Mouse (Mus musculus): ENCODE measurements around the gene Fbxo30. TPM values are rescaled to one million over a fixed set of nuclear protein-coding genes. Genes with fewer than 3 reads are reported as not detected.
A peak's percentile ranks its signal among the peaks of the same experiment; 100 is the strongest.

Gene Fbxo30
- polyA plus RNA-seq, 1 experiment from 2014 or later = 17.7 TPM

DNA sequence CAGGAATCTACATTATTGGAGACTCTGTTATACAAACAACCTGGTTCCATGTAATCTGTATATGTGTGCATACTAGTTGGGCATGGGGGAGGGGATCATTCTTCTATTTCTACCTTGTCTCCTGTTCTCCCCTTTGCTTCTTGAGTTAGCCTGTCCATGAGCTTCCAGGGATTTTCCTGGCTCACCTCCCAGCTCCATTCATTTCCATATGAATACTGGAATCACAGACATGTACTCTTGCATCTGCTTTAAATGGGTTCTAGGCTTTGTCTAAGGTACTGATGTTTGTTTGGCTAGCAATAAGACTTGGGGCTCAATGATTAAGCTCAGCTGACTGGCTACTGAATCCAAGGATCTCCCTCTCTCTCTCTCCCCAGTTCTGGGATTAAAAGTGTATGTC lies 12.0 kb upstream of the Fbxo30 start:
- no peak for ATAC-seq
- H3K27ac ChIP-seq (ENCODE audit: low read depth, low read length) = no peak overlapping the region

GRCm38 (mm10) chr10:11274431-11274830 lies 6.7 kb upstream of the Fbxo30 start:
- Histone ChIP-seq H3K27ac (ENCODE audit: low read depth, low read length) (no peak overlapping the region), H3K9ac (ENCODE audit: low read depth, low read length) (no peak overlapping the region), H3K36me3 (ENCODE audit: control insufficient read depth, insufficient read depth, low read length) (no peaks in the 10 kb centered on the region), H3K9me3 (ENCODE audit: control insufficient read depth, low read length) (no peaks in the 10 kb centered on the region), H3K4me3 (ENCODE audit: low read length) (no peak overlapping the region), H3K4me1 (ENCODE audit: control insufficient read depth, insufficient read depth, low read depth, low read length) (no peaks in the 10 kb centered on the region), H3K4me2 (ENCODE audit: low read length) (no peak overlapping the region), H3K27me3 (replicated peaks; ENCODE audit: control insufficient read depth, insufficient read depth, low read length) (no peaks in the 10 kb centered on the region)
- WGBS = 38% methylated on average over 1 of the region's 1 CpGs
- no peak for ATAC-seq

More for the DNA sequence above, 12.0 kb upstream of the Fbxo30 start:
- Histone ChIP-seq H3K36me3 (ENCODE audit: control insufficient read depth, insufficient read depth, low read length) (no peaks in the 10 kb centered on the region), H3K27me3 (replicated peaks; ENCODE audit: control insufficient read depth, insufficient read depth, low read length) (no peaks in the 10 kb centered on the region), H3K9ac (ENCODE audit: low read depth, low read length) (no peak overlapping the region), H3K9me3 (ENCODE audit: control insufficient read depth, low read length) (no peaks in the 10 kb centered on the region), H3K4me2 (ENCODE audit: low read length) (no peak overlapping the region), H3K4me3 (ENCODE audit: low read length) (no peak overlapping the region), H3K4me1 (ENCODE audit: control insufficient read depth, insufficient read depth, low read depth, low read length) (no peaks in the 10 kb centered on the region)

- H3K27ac ChIP-seq (ENCODE audit: low read depth, low read length) = peak overlapping the region; percentile 98
- H3K9ac ChIP-seq (ENCODE audit: low read depth, low read length) = peak overlapping the region; percentile 93
- 6% methylated on average over 6 of the region's 6 CpGs for WGBS
- peaks cover 6% of the 10 kb centered on the region; the same call in 1 of the 2 replicates for H3K4me1 ChIP-seq (ENCODE audit: control insufficient read depth, insufficient read depth, low read depth, low read length)
- no peak; the same call in 1 of the 2 replicates for ATAC-seq
- H3K36me3 ChIP-seq (ENCODE audit: control insufficient read depth, insufficient read depth, low read length) = no peaks in the 10 kb centered on the region
- peak overlapping the region; percentile 97 for H3K4me3 ChIP-seq (ENCODE audit: low read length)
- peak overlapping the region; percentile 96 for H3K4me2 ChIP-seq (ENCODE audit: low read length)
- H3K27me3 ChIP-seq (replicated peaks; ENCODE audit: control insufficient read depth, insufficient read depth, low read length) = no peaks in the 10 kb centered on the region
- H3K9me3 ChIP-seq (ENCODE audit: control insufficient read depth, low read length) = no peaks in the 10 kb centered on the region
These were observed 924 bp upstream of the Fbxo30 start for GRCm38 (mm10) chr10:11280235-11280577.

DNA sequence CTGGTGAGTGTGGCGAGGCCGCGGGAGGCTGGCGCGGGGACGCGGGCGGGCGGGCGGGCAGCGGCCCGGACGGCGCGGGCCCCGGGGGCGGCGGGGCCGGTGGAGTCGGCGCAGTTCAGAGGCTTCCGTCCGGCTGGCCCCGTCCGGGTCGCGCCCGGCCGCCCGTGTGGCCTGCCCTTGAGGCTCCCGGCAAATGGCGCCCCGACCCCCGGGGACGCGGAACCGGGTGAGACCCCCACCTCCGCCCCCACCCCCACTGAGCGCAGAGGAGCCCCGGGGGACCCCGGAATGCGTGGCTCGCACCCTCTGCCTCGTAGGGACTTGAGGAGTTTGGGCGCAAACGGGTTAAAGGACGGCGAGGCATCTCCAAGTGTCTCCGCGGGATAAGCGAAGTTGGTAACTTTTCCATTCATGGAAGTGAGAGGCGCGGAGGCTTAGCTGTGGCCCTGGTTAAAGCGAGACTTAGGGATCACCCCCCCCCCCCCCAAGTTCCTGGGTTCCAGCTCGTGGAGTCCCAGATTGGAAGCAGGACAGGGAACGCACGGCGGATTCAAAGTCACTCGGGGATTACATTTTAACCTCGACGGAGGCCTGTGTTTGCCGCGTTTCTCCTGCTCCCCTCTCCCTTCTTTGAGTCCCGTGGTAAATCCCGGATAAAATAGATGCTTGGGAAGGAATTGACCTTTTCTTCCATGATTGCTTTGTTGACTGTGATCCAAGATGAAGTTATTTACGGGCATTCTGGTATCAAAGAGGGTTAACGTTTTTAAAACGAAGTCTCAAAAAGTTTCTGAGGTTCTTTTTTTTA lies 572 bp downstream of the Fbxo30 start:
- H3K27ac ChIP-seq (ENCODE audit: low read depth, low read length) = peak overlapping the region; percentile 98
- no peaks in the 10 kb centered on the region for H3K27me3 ChIP-seq (replicated peaks; ENCODE audit: control insufficient read depth, insufficient read depth, low read length)
- no peaks in the 10 kb centered on the region for H3K9me3 ChIP-seq (ENCODE audit: control insufficient read depth, low read length)
- WGBS = under 1% methylated on average over 32 of the region's 68 CpGs
- H3K4me2 ChIP-seq (ENCODE audit: low read length) = peak overlapping the region; percentile 69
- peak overlapping the region; percentile 93 for H3K9ac ChIP-seq (ENCODE audit: low read depth, low read length)
- no peaks in the 10 kb centered on the region for H3K36me3 ChIP-seq (ENCODE audit: control insufficient read depth, insufficient read depth, low read length)
- peaks cover 6% of the 10 kb centered on the region; the same call in 1 of the 2 replicates for H3K4me1 ChIP-seq (ENCODE audit: control insufficient read depth, insufficient read depth, low read depth, low read length)
- peak; percentile 10 for ATAC-seq
- H3K4me3 ChIP-seq (ENCODE audit: low read length) = peak overlapping the region; percentile 97

DNA sequence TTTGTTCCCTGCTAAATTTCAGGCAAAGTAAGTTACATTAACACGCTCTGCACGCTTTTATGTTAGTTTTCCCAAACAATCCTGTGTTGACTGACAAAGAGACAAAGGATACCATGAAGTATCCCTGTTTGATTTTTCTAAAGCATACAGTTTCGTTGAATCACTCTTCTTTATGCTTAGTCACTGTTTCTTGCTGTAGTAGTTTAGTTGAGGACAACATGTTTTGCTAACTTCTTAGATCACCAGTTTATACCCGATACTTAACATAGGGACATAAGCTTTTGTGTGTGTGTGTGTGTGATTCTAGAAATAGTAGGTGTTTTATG lies 1.1 kb downstream of the Fbxo30 start:
- Histone ChIP-seq H3K4me1 (ENCODE audit: control insufficient read depth, insufficient read depth, low read depth, low read length) (peaks cover 6% of the 10 kb centered on the region; the same call in 1 of the 2 replicates), H3K9ac (ENCODE audit: low read depth, low read length) (peak overlapping the region; percentile 35; the same call in 1 of the 2 replicates), H3K36me3 (ENCODE audit: control insufficient read depth, insufficient read depth, low read length) (no peaks in the 10 kb centered on the region), H3K27me3 (replicated peaks; ENCODE audit: control insufficient read depth, insufficient read depth, low read length) (no peaks in the 10 kb centered on the region), H3K9me3 (ENCODE audit: control insufficient read depth, low read length) (no peaks in the 10 kb centered on the region), H3K27ac (ENCODE audit: low read depth, low read length) (no peak overlapping the region), H3K4me3 (ENCODE audit: low read length) (peak overlapping the region; percentile 97), H3K4me2 (ENCODE audit: low read length) (peak overlapping the region; percentile 69)
- ATAC-seq = no peak
- under 1% methylated on average over 4 of the region's 4 CpGs for WGBS

DNA sequence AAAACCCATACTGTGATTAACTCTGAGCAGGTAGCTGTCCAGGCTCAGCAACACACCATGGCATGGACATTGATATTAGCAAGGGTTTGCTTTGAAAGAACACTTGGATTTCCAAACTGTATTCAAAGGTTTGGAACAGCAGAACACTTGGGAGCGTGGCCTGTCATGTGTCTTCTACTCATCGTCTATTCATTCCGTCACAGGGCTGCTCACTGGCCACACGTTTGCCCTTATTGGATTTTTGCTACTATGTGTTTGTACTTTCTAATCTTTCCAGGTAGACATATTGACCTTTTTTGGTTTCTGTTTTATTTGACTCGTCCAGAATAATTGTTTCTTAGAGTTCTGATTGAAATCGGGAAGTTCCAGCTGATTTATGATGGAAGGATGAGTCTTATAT lies 17.3 kb downstream of the Fbxo30 start:
- H3K4me2 ChIP-seq (ENCODE audit: low read length) = no peak overlapping the region
- WGBS = 95% methylated on average over 6 of the region's 6 CpGs
- H3K4me1 ChIP-seq (ENCODE audit: control insufficient read depth, insufficient read depth, low read depth, low read length) = no peaks in the 10 kb centered on the region

GRCm38 (mm10) chr10:11305365-11306053 lies 24.4 kb downstream of the Fbxo30 start:
- H3K27me3 ChIP-seq (replicated peaks; ENCODE audit: control insufficient read depth, insufficient read depth, low read length) = no peaks in the 10 kb centered on the region
- no peaks in the 10 kb centered on the region for H3K36me3 ChIP-seq (ENCODE audit: control insufficient read depth, insufficient read depth, low read length)
- H3K4me2 ChIP-seq (ENCODE audit: low read length) = no peak overlapping the region
- no peak for ATAC-seq
- no peak overlapping the region for H3K9ac ChIP-seq (ENCODE audit: low read depth, low read length)
- H3K4me3 ChIP-seq (ENCODE audit: low read length) = no peak overlapping the region
- H3K27ac ChIP-seq (ENCODE audit: low read depth, low read length) = no peak overlapping the region
- H3K4me1 ChIP-seq (ENCODE audit: control insufficient read depth, insufficient read depth, low read depth, low read length) = no peaks in the 10 kb centered on the region
- H3K9me3 ChIP-seq (ENCODE audit: control insufficient read depth, low read length) = no peaks in the 10 kb centered on the region
- WGBS = 82% methylated on average over 9 of the region's 9 CpGs

More for the DNA sequence above, 17.3 kb downstream of the Fbxo30 start:
- Histone ChIP-seq H3K27me3 (replicated peaks; ENCODE audit: control insufficient read depth, insufficient read depth, low read length) (no peaks in the 10 kb centered on the region), H3K4me3 (ENCODE audit: low read length) (no peak overlapping the region), H3K9ac (ENCODE audit: low read depth, low read length) (no peak overlapping the region), H3K27ac (ENCODE audit: low read depth, low read length) (no peak overlapping the region), H3K36me3 (ENCODE audit: control insufficient read depth, insufficient read depth, low read length) (peaks cover 2% of the 10 kb centered on the region; the same call in 1 of the 2 replicates), H3K9me3 (ENCODE audit: control insufficient read depth, low read length) (no peaks in the 10 kb centered on the region)
- no peak for ATAC-seq

- no peak overlapping the region for H3K4me3 ChIP-seq (ENCODE audit: low read length)
- WGBS = 38% methylated on average over 2 of the region's 2 CpGs
- no peaks in the 10 kb centered on the region for H3K36me3 ChIP-seq (ENCODE audit: control insufficient read depth, insufficient read depth, low read length)
- H3K4me1 ChIP-seq (ENCODE audit: control insufficient read depth, insufficient read depth, low read depth, low read length) = no peaks in the 10 kb centered on the region
- H3K27ac ChIP-seq (ENCODE audit: low read depth, low read length) = no peak overlapping the region
- H3K9me3 ChIP-seq (ENCODE audit: control insufficient read depth, low read length) = no peaks in the 10 kb centered on the region
- no peaks in the 10 kb centered on the region for H3K27me3 ChIP-seq (replicated peaks; ENCODE audit: control insufficient read depth, insufficient read depth, low read length)
- H3K9ac ChIP-seq (ENCODE audit: low read depth, low read length) = no peak overlapping the region
- ATAC-seq = peak; percentile 66
- no peak overlapping the region for H3K4me2 ChIP-seq (ENCODE audit: low read length)
These were observed 24.9 kb downstream of the Fbxo30 start for GRCm38 (mm10) chr10:11306054-11306367.

DNA sequence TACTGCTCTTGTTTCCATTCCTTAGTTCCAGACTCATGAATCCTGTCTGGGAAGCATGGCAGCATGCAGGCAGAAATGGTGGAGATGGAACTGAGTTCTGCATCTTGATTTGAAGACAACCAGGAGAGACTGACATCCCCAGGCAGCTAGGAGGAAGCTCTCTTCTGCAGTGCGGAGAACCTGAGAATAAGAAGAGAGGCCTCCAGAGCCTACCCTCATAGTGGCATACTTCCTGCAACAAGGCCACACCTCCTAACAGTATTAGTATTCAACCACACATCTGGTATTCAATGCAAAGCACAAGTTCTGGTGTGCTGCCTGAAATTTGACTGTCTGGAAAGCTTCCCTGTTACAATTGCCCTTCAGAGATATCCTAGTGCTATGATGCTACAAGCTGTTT lies 28.7 kb downstream of the Fbxo30 start:
- 85% methylated on average over 1 of the region's 1 CpGs for WGBS
- H3K36me3 ChIP-seq (ENCODE audit: control insufficient read depth, insufficient read depth, low read length) = no peaks in the 10 kb centered on the region
- no peaks in the 10 kb centered on the region for H3K4me1 ChIP-seq (ENCODE audit: control insufficient read depth, insufficient read depth, low read depth, low read length)
- H3K27me3 ChIP-seq (replicated peaks; ENCODE audit: control insufficient read depth, insufficient read depth, low read length) = no peaks in the 10 kb centered on the region
- H3K9ac ChIP-seq (ENCODE audit: low read depth, low read length) = no peak overlapping the region
- no peak overlapping the region for H3K27ac ChIP-seq (ENCODE audit: low read depth, low read length)
- H3K9me3 ChIP-seq (ENCODE audit: control insufficient read depth, low read length) = no peaks in the 10 kb centered on the region
- no peak for ATAC-seq
- no peak overlapping the region for H3K4me2 ChIP-seq (ENCODE audit: low read length)
- no peak overlapping the region for H3K4me3 ChIP-seq (ENCODE audit: low read length)
